Mouse (Mus musculus): ENCODE measurements around the gene Olfr30.

DNA sequence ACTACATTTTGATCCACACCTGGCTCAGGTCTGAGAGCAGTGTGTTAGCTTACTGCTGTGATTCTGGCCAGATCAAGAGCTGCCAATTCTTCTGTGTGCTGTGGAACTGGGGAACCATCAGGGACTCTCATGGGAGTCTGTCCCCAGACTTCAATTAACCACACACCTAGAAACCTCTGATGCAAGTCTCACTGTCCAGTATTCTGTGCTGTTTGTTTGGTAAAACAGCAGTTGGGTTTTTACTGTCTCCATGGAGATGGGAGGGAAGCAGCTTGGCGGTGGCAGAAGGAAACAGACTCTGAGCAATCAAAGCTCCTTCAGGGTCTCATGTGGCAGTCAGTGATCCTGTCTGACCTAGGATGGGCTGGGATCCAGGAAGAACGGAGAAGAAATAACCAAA lies 30.4 kb upstream of the Olfr30 start, which contains the start of gene Olfr332:
- TF ChIP-seq POLR2A (IDR thresholded peaks at IDR 0.05; ENCODE audit: extremely low read depth, insufficient read depth, low read length) (no peak), CTCF (IDR thresholded peaks at IDR 0.05; ENCODE audit: extremely low read depth, insufficient read depth, low read length) (no peak)
